Mouse (Mus musculus) c-Kit-positive CD71-positive TER-119-positive erythroid progenitor cells, embryonic 14.5 days (primary cell): ENCODE measurements around the gene Vmn1r149.
"Not testable (repeated sequence)": the region's sequence is repeated elsewhere in the genome, so short reads cannot be mapped to it uniquely, and the experiment has no call there.

Source experiments
- DNase-seq: peaks from one replicate; pipeline ENCODE4 v3.0.0-alpha.2; 2013; ENCODE audit warnings: low spot score

Gene Vmn1r149

GRCm38 (mm10) chr7:22438129-22438528 is at the start of gene Vmn1r149:
Vmn1r149 (minus strand) TSS chr7:22438229.
- DNase-seq, result not testable (repeated sequence)

- DNase-seq, result not testable (repeated sequence)
These were observed 25.9 kb upstream of the Vmn1r149 start, which contains the start of gene Gm10665 for GRCm38 (mm10) chr7:22463975-22464374. Gm10665 (minus strand) TSS chr7:22464075.

GRCm38 (mm10) chr7:22413283-22413682 is 24.7 kb downstream of the Vmn1r149 start, which contains the start of gene Vmn1r148:
Vmn1r148 (plus strand) TSS chr7:22413583.
- DNase-seq, result not testable (repeated sequence)
